Mouse (Mus musculus): ENCODE measurements around the gene Nop56. TPM values are rescaled to one million over a fixed set of nuclear protein-coding genes. Genes with fewer than 3 reads are reported as not detected.

Gene Nop56
- total RNA-seq (2012; rRNA removed), result 1,148 and 1,555 TPM in 2 replicates

DNA sequence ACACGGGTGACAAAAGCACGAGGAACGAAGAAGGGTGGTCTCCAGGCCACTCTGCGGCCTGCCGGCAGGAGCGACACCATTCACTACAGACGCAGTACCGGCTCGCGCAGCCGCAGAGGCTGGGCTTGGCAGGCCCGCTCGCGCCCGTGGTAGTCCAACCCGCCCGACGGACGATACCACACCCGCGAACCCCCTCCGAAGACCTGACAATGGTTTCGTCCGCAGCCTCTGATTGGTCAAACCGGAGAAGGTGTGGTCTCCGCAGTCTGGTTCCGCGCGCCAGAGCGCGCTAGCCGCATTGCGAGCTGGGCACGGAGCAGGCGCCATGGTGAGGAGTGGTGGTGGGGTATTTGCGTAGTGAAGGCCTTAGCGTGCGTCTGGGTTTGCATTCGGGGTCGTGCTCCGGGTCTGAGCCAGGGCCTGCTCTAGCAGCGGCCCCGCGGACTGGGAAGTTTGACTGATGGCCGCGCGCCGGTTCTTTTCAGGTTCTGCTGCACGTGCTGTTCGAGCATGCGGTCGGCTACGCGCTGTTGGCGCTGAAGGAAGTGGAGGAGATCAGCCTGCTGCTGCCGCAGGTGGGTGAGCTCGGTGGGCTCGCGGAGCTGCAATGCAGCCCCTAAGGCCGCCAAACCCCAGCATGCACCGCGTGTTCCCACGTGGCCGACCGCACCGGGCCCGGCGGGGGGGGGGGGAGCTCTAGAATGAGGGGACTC, at the start of gene Nop56:
Gene Nop56, plus strand, starts transcription at position 282 of the 713 bp plus-strand sequence.
- TF ChIP-seq ZNF384 (IDR thresholded peaks at IDR 0.05; ENCODE audit: low read depth, low read length) (no peak), CHD2 (IDR thresholded peaks at IDR 0.05; ENCODE audit: low read depth, low read length) (no peak), ZC3H11A (IDR thresholded peaks at IDR 0.05; ENCODE audit: borderline replicate concordance, low read depth, low read length) (no peak), MAFK (IDR thresholded peaks at IDR 0.05; ENCODE audit: insufficient read depth, low read depth, low read length) (no peak), HCFC1 (IDR thresholded peaks at IDR 0.05; ENCODE audit: borderline replicate concordance, insufficient read depth, low read length) (no peak)
- peak; percentile 90 for DNase-seq (ENCODE audit: low read depth, low spot score)
- Histone ChIP-seq H3K4me3 (ENCODE audit: insufficient read depth in 1 of 2, low read depth in 1 of 2, low read length in 2 of 2, poor library complexity in 1 of 2, severe bottlenecking in 1 of 2) (peak within 1 kb of the TSS; percentile 76 to 89), H3K4me1 (ENCODE audit: control insufficient read depth in 2 of 2, insufficient read depth in 2 of 2, low read length in 2 of 2, poor library complexity in 1 of 2) (no peaks in the 10 kb centered on the region), H3K9ac (ENCODE audit: insufficient read depth, low read depth, low read length, poor library complexity, severe bottlenecking) (peak within 1 kb of the TSS; percentile 94), H3K9me3 (ENCODE audit: control insufficient read depth, insufficient read depth, low read depth, low read length) (no peaks in the 10 kb centered on the region), H3K27ac (ENCODE audit: insufficient read depth, low read depth, low read length, poor library complexity, severe bottlenecking) (peak within 1 kb of the TSS; percentile 86), H3K36me3 (ENCODE audit: control insufficient read depth, insufficient read depth, low read length, poor library complexity, severe bottlenecking) (peaks cover 43% of the 10 kb centered on the region)
- in situ Hi-C loops (cut with MboI; ENCODE audit: low sequenced_read_pairs in 2 of 2, unreplicated experiment in 2 of 2), result no loop called here

DNA sequence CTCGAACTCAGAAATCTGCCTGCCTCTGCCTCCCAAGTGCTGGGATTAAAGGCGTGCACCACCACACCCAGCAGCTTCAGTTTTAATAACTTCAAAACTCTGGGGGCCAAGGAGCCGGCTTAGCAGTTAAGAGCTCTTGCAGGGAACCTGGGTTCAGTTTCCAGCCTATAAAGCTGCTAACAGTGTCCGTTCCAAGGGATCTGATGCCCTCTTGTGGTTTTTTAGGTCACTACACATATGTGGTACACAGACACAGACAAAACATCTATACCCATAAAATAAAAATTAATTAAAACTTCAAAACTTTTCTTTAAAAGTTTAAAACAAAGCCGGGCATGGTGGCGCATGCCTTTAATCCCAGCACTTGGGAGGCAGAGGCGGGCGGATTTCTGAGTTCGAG, 27.3 kb upstream of the Nop56 start:
- H3K36me3 ChIP-seq (ENCODE audit: control insufficient read depth, insufficient read depth, low read length, poor library complexity, severe bottlenecking), result no peaks in the 10 kb centered on the region
- DNase-seq (ENCODE audit: low read depth, low spot score), result peak; percentile 33
- H3K4me3 ChIP-seq (ENCODE audit: insufficient read depth in 1 of 2, low read depth in 1 of 2, low read length in 2 of 2, poor library complexity in 1 of 2, severe bottlenecking in 1 of 2), result no peak overlapping the region
- H3K4me1 ChIP-seq (ENCODE audit: control insufficient read depth in 2 of 2, insufficient read depth in 2 of 2, low read length in 2 of 2, poor library complexity in 1 of 2), result no peaks in the 10 kb centered on the region
- in situ Hi-C loops (cut with MboI; ENCODE audit: low sequenced_read_pairs in 2 of 2, unreplicated experiment in 2 of 2), result loop anchor here in 1 of 2 experiments (10.0 kb wide), 1 partner anchor 172 kb away; no protein-coding TSS in a partner anchor
- no peak overlapping the region for H3K9ac ChIP-seq (ENCODE audit: insufficient read depth, low read depth, low read length, poor library complexity, severe bottlenecking)
- TF ChIP-seq ZNF384 (IDR thresholded peaks at IDR 0.05; ENCODE audit: low read depth, low read length) (no peak), MAFK (IDR thresholded peaks at IDR 0.05; ENCODE audit: insufficient read depth, low read depth, low read length) (no peak), ZC3H11A (IDR thresholded peaks at IDR 0.05; ENCODE audit: borderline replicate concordance, low read depth, low read length) (peak; percentile 61; the same call in 1 of the 2 replicates)
- no peak overlapping the region for H3K27ac ChIP-seq (ENCODE audit: insufficient read depth, low read depth, low read length, poor library complexity, severe bottlenecking)
- no peaks in the 10 kb centered on the region for H3K9me3 ChIP-seq (ENCODE audit: control insufficient read depth, insufficient read depth, low read depth, low read length)

DNA sequence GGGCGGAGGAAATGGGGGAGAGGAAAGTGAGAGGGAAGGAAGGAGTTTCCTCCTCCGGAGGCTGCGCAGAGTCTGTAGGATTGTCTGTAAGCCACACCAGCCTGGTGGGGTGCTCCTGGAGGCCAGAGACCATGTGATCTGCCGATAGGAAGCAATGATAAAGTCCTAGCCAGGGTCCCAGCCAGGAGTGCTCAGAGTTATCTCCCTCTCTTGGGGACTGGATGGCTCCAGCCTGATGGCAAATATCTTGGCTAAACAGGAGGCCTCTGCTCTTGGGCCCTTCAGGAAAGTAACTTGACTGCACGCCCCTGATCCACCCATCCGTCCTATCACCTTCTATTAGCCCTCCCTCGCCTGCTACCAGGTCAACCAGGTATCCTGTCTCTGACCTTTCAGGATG, 26.0 kb upstream of the Nop56 start:
- H3K4me1 ChIP-seq (ENCODE audit: control insufficient read depth in 2 of 2, insufficient read depth in 2 of 2, low read length in 2 of 2, poor library complexity in 1 of 2), result no peaks in the 10 kb centered on the region
- H3K9me3 ChIP-seq (ENCODE audit: control insufficient read depth, insufficient read depth, low read depth, low read length), result no peaks in the 10 kb centered on the region
- no peak for TF ChIP-seq HCFC1 (IDR thresholded peaks at IDR 0.05; ENCODE audit: borderline replicate concordance, insufficient read depth, low read length)
- no peak for TF ChIP-seq MAFK (IDR thresholded peaks at IDR 0.05; ENCODE audit: insufficient read depth, low read depth, low read length)
- TF ChIP-seq ZC3H11A (IDR thresholded peaks at IDR 0.05; ENCODE audit: borderline replicate concordance, low read depth, low read length), result no peak
- TF ChIP-seq CHD2 (IDR thresholded peaks at IDR 0.05; ENCODE audit: low read depth, low read length), result no peak
- TF ChIP-seq ZNF384 (IDR thresholded peaks at IDR 0.05; ENCODE audit: low read depth, low read length), result no peak
- in situ Hi-C loops (cut with MboI; ENCODE audit: low sequenced_read_pairs in 2 of 2, unreplicated experiment in 2 of 2), result loop anchor here in 1 of 2 experiments (10.0 kb wide), 1 partner anchor 173 kb away; no protein-coding TSS in a partner anchor
- H3K36me3 ChIP-seq (ENCODE audit: control insufficient read depth, insufficient read depth, low read length, poor library complexity, severe bottlenecking), result no peaks in the 10 kb centered on the region
- no peak overlapping the region for H3K4me3 ChIP-seq (ENCODE audit: insufficient read depth in 1 of 2, low read depth in 1 of 2, low read length in 2 of 2, poor library complexity in 1 of 2, severe bottlenecking in 1 of 2)
- no peak overlapping the region for H3K9ac ChIP-seq (ENCODE audit: insufficient read depth, low read depth, low read length, poor library complexity, severe bottlenecking)
- H3K27ac ChIP-seq (ENCODE audit: insufficient read depth, low read depth, low read length, poor library complexity, severe bottlenecking), result no peak overlapping the region
- no peak for DNase-seq (ENCODE audit: low read depth, low spot score)

DNA sequence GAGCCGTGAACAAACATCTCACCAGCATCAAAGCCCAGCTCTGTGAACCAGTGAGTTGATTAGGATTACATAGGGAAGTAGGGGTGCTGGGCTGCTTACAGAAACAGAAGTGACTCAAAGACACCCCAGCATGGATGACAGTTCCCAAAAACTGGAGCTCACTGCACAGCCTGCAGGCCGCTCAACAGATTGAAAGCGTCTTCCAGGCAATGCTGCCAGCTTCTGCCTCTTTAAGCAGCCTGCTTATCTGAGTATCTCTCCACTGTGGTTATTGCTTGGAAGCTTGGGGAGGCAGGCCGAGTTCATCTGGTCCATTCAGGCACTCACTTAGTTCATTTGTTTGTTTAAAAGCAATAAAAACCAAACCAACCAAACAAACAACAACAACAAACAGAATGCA, 17.5 kb upstream of the Nop56 start:
- Histone ChIP-seq H3K36me3 (ENCODE audit: control insufficient read depth, insufficient read depth, low read length, poor library complexity, severe bottlenecking) (no peaks in the 10 kb centered on the region), H3K4me3 (ENCODE audit: insufficient read depth in 1 of 2, low read depth in 1 of 2, low read length in 2 of 2, poor library complexity in 1 of 2, severe bottlenecking in 1 of 2) (no peak overlapping the region), H3K27ac (ENCODE audit: insufficient read depth, low read depth, low read length, poor library complexity, severe bottlenecking) (no peak overlapping the region), H3K9me3 (ENCODE audit: control insufficient read depth, insufficient read depth, low read depth, low read length) (no peaks in the 10 kb centered on the region), H3K9ac (ENCODE audit: insufficient read depth, low read depth, low read length, poor library complexity, severe bottlenecking) (no peak overlapping the region), H3K4me1 (ENCODE audit: control insufficient read depth in 2 of 2, insufficient read depth in 2 of 2, low read length in 2 of 2, poor library complexity in 1 of 2) (no peaks in the 10 kb centered on the region)
- in situ Hi-C loops (cut with MboI; ENCODE audit: low sequenced_read_pairs in 2 of 2, unreplicated experiment in 2 of 2), result no loop called here
- TF ChIP-seq HCFC1 (IDR thresholded peaks at IDR 0.05; ENCODE audit: borderline replicate concordance, insufficient read depth, low read length) (no peak), ZC3H11A (IDR thresholded peaks at IDR 0.05; ENCODE audit: borderline replicate concordance, low read depth, low read length) (no peak), MAFK (IDR thresholded peaks at IDR 0.05; ENCODE audit: insufficient read depth, low read depth, low read length) (no peak), CHD2 (IDR thresholded peaks at IDR 0.05; ENCODE audit: low read depth, low read length) (no peak), ZNF384 (IDR thresholded peaks at IDR 0.05; ENCODE audit: low read depth, low read length) (no peak)
- no peak for DNase-seq (ENCODE audit: low read depth, low spot score)
